Mouse (Mus musculus) left cerebral cortex, postnatal 36 days (tissue): Measurements from ENCODE around the gene Gna12. TPM values are rescaled to one million over a fixed set of nuclear protein-coding genes. Genes with fewer than 3 reads are reported as not detected.

Source experiments
- DNase-seq, 2 experiments: peaks; one replicate each; pipeline ENCODE4 v3.0.0; 2021 to 2022; ENCODE audit warnings: low spot score in 2 of 2, mixed read lengths in 1 of 2
- intact Hi-C: fragments of 180-260 bp; cut with DNase I; formaldehyde crosslinking; loops from one replicate; pipeline ENCODE4 v1.15.1; 2025
- total RNA-seq, 2 experiments: library from RNA; stranded (reverse); gene quantifications; 2 replicates each; pipeline ENCODE4 v1.2.3; 2021

Gna12 gene
- 10 to 100 TPM; 67.4 to 86.6 TPM for total RNA-seq

DNA sequence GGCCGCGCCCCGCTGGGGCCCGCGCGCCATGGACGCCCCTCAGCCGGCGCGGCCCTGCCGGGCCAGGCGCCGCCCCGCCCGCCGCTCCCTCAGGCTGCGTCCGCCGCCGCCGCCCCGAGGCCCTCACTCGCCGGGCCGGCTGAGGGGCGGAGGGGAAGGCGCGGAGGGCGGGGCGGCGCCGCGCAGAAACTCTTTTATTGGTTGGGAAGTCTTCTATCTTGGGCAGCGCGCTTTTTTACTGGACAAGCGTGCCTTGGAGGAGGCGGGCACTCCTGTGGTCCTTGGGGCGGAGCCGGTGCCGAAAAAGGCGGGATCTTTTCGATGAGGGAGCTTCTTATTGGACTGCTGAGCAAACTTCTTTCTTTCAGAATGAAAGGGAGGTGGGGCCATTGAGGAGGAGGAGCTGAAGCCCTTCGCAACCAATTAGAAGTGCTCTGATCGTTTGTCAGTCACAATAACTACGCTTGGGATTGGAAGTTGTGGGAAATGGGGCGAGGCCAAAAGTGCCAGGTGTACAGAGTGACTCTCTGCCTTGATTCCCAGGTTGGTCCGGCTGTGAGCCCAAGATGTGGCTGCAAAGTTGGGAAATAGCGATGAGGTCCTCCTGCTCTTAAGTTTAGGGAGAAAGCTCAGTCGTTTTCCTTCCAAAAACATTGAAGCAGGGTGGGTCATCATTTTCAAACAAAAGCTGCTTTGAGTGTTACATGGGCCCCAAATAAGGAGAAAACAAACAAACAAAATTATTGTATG, at the start of gene Gna12:
Gna12 (minus strand) TSS at position 118 of the 750 bp plus-strand sequence.
- peak; percentile 97 for DNase-seq
- intact Hi-C loops = no loop called here

DNA sequence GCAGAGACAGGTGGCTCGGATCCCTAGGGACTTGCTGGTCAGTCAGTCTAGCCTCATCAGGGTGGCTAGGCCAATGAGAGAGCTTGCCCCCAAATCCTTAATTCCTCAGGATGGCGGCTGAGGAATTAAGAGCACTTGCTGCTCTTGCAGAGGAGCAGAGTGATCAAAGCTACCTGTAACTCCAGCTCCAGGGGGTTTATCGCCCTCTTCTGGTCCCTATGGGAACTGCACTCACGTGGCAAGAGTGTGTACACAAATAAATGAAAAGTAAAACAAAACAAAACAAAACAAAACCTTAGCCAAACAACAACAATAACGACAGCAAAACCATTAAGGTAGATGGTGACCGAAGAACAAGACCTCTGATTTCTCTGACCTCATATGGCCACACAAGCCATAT, 48.4 kb upstream of the Gna12 start:
- DNase-seq = no peak
- intact Hi-C loops = loop anchor here (5.0 kb wide), 1 partner anchor 209 kb away; no protein-coding TSS in a partner anchor

GRCm38 (mm10) chr5:140873736-140874307, 43.6 kb upstream of the Gna12 start:
- DNase-seq = no peak
- intact Hi-C loops = loop anchor here (5.0 kb wide), 3 partner anchors 88 to 1443 kb away; no protein-coding TSS in a partner anchor

- intact Hi-C loops = loop anchor here (5.0 kb wide), 3 partner anchors 89 to 1444 kb away; no protein-coding TSS in a partner anchor
- DNase-seq = peak; percentile 19 to 30
Measured at GRCm38 (mm10) chr5:140873039-140873551, 42.9 kb upstream of the Gna12 start.

DNA sequence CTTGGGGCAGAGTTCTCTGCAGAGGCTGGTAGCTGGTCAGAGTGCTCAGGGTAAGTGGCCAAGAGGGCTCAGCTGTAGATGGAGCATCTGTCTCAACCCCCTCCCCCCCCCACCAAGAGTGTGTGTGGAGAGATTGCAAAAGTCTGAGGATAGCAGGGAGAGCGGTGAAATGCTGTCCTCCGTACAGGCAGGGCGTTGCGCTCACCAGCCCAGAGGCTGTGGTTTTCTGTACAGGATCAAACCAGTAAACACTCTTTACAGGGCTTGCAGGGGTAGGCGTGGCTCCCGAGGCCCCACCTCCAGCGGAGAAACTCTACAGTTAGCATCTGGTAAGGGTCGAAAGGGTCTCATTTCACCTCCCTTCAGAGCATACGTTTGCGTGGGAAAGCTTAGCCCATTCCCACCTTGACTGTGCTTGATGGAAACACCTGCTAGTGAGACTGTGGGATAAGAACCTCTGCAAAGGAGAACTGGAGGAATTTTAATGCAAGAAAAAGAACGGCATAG, 42.4 kb upstream of the Gna12 start:
- no peak for DNase-seq
- intact Hi-C loops = loop anchor here (5.0 kb wide), 3 partner anchors 90 to 1445 kb away; no protein-coding TSS in a partner anchor

GRCm38 (mm10) chr5:140871241-140871640, 41.0 kb upstream of the Gna12 start:
- intact Hi-C loops = loop anchor here (5.0 kb wide), 3 partner anchors 91 to 1446 kb away; no protein-coding TSS in a partner anchor
- DNase-seq = no peak

GRCm38 (mm10) chr5:140869034-140869433, 38.8 kb upstream of the Gna12 start:
- intact Hi-C loops = no loop called here
- peak; percentile 40 to 60 for DNase-seq

- intact Hi-C loops = no loop called here
- no peak for DNase-seq
Measured at GRCm38 (mm10) chr5:140859730-140860129, 29.5 kb upstream of the Gna12 start.

DNA sequence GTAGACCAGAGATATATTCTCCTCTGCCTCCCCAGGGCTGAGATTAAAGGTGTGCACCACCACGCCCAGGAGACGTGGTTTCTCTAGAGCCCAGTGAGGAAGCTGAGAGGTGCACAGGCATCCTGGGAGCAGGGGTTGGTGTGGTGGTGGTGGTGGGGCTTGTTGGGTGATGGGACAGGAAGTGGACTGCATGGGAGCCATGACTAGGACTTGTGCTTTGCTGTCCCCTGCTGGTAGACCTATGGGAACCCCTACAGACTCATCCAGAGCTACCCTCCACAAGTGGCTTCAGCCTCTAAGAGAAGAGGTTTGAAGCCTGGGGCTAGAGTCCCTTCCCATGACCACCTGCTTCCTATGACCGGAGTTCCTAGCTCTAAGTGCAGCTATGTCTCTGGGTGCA, 28.1 kb upstream of the Gna12 start:
- intact Hi-C loops = no loop called here
- no peak for DNase-seq

- intact Hi-C loops = no loop called here
- DNase-seq = no peak
Measured at GRCm38 (mm10) chr5:140857432-140858154, 27.4 kb upstream of the Gna12 start.

- DNase-seq = no peak
- intact Hi-C loops = no loop called here
Measured at GRCm38 (mm10) chr5:140855909-140856530, 25.8 kb upstream of the Gna12 start.

DNA sequence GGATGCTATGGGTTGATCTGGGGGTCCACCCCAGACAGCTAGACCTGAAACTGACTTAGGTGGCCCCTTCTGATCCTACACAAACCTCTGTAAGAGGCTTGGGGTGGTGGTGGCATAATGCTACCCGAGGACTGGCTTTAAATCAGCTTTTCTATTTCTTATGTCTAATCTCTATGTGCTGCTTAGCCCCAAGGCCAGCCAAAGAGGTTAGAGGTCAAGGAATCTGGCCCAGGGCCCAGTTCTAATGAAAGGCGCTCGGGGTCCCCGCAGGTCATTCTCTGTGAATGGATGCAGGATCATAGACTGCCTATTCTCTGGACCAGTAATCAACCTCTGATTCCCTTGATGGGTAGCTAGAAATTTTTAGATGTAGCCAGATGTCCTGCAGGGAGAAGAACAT, 24.5 kb upstream of the Gna12 start:
- no peak for DNase-seq
- intact Hi-C loops = no loop called here

DNA sequence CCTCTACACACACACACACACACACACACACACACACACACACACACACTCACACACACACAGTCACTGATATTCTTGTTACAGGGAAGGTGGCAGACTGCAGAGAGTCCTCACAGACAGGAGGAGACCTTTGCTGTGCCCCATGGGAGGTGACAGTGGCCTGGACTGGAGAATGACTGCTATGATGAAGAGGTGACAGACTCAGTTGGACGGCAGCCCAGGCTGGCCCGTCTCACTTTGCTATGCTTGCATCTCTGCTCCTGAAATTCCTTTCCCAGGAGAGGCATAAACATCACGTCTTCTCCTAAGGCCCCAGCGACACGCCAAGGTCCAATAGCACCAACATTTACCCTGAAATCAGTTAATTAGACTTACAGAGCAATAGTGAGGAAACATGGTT, 23.5 kb upstream of the Gna12 start:
- no peak for DNase-seq
- intact Hi-C loops = no loop called here

DNA sequence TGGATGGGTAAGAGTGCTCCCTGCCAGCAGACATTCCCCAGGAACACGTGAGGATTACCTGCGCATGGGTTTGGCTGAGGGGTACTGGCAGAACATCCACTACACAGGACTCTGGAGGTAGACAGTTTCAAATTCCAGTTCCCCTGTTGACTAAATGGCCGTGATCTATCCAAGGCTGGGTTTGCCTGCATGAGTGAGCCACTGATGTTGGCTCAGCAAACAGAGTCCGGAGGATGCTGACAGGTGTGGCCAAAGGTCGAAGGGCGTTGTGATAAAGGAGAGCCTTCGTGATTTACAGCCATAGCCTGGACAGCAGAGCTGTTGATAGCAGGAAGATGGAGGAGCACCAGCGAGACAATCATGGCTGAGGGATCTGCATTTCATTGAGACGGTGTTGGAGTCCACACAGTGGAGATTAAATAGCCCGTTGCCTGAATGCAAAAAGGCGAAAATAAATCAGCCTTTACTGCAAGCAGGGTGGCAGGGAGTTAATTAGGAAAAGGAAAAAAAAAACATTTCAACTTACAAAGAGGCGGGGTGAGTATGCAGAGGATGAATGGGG, 22.3 kb upstream of the Gna12 start:
- intact Hi-C loops = no loop called here
- no peak for DNase-seq

GRCm38 (mm10) chr5:140847300-140847729, 17.1 kb upstream of the Gna12 start:
- peak; percentile 28 to 42 for DNase-seq
- intact Hi-C loops = loop anchor here (5.0 to 10.0 kb wide), 3 partner anchors 227 to 1597 kb away; no protein-coding TSS in a partner anchor

DNA sequence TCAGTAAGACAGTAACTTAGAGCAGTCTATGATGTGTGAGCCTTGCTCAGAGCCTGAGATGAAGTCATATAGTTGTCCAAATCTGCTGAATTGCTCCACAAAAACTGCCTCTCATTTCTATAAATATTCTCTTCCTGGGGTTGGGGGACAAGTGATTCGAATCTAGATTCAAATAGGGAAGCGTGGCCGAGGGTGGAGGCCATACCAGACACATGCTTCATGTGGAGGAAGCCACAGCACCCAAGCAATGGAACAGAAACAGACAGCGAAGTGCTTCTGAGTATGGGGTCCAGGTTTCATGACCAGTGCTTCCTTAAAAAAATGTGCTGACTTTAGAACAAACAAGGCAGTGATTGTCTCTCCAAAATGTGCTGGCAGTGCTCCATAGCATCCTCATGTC, 11.7 kb upstream of the Gna12 start:
- intact Hi-C loops = loop anchor here (10.0 kb wide), 2 partner anchors 233 to 1603 kb away; no protein-coding TSS in a partner anchor
- no peak for DNase-seq

GRCm38 (mm10) chr5:140831064-140831431, 817 bp upstream of the Gna12 start:
- DNase-seq = no peak
- intact Hi-C loops = no loop called here

- peak in 1 of 2 experiments; percentile 44 for DNase-seq
- intact Hi-C loops = loop anchor here (5.0 kb wide), 2 partner anchors 38 to 1987 kb away; partner anchors contain the start of gene Tnrc18
Measured at GRCm38 (mm10) chr5:140829911-140830294, 328 bp downstream of the Gna12 start.
